Mouse (Mus musculus) lung, adult 2 months (tissue): ENCODE measurements around the gene Bves.

Experiments used
- CTCF ChIP-seq: fragments of 200-500 bp; IDR thresholded peaks from 2 replicates; pipeline ENCODE4 v1.5.1; 2011; ENCODE audit warnings: mild to moderate bottlenecking, low read length, control low read depth; ENCODE audit not compliant: insufficient read depth
- POLR2A ChIP-seq: fragments of 200-500 bp; IDR thresholded peaks from 2 replicates; pipeline ENCODE4 v1.6.1; 2011; ENCODE audit warnings: low read depth, mild to moderate bottlenecking, control low read depth, low read length, borderline replicate concordance; ENCODE audit errors: extremely low read depth

DNA sequence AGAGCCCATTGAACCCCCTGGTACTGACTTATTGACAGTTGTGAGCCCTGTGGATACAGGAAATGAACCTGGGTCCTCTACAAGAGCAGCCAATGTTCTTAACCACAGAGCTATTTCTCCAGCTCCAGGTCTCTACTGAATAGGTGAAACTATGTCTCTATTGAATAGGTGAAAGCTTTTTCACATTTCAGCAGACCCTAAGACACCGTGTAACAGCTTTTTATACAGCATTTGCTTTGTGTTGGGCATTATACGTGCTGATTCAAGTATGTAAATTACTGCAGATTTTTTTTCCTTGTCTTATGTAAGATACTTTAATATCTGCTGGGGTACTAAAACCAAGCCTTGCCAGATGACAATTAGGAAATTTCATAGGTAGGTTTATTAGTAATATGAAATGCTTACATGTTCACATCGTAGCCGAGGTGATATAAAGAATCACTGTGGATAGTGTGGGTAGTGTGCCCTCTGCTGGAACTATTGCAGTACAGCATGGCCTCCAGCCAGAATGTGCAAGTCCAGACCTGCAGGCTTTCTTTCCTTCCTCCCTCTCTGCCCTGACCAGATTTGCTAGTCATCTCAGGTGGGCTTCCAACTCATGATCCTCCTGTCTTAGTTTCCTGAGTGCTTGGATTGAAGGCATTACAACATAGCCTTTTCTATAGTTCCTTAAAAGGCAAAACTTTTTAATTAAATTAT is 37.6 kb downstream of the Bves start:
- TF ChIP-seq POLR2A (no peak), CTCF (peak; percentile 81)
